Mouse (Mus musculus): ENCODE results near the gene Rabl6. TPM values are rescaled to one million over a fixed set of nuclear protein-coding genes. Genes with fewer than 3 reads are reported as not detected.

Rabl6 gene
- polyA plus RNA-seq, 1 experiment: 43.6 TPM

- Histone ChIP-seq H3K4me3 (ENCODE audit: extremely low read depth, insufficient read depth, insufficient read length) (no peak overlapping the region), H3K36me3 (ENCODE audit: control insufficient read depth, insufficient read depth, low read length) (0 out of 2 replicates have a peak, but pooled peaks cover 2% of the 10 kb centered on the region), H3K27ac (ENCODE audit: insufficient read depth, low read length) (no peak overlapping the region), H3K4me1 (ENCODE audit: control insufficient read depth, insufficient read depth, insufficient read length) (peaks cover 4% of the 10 kb centered on the region; the same call in 1 of the 2 replicates), H3K27me3 (ENCODE audit: control insufficient read depth, insufficient read depth, low read length) (no peaks in the 10 kb centered on the region)
- TF ChIP-seq POLR2A (IDR thresholded peaks at IDR 0.05; ENCODE audit: low read depth, low read length) (no peak), CTCF (IDR thresholded peaks at IDR 0.05; ENCODE audit: extremely low read depth, insufficient read depth, insufficient read length, insufficient replicate concordance) (no peak)
- DNase-seq (ENCODE audit: low read depth in 1 of 2, low spot score in 2 of 2): no peak
- WGBS: 96% methylated on average over 3 of the region's 3 CpGs
These were observed 39.0 kb downstream of the Rabl6 start for GRCm38 (mm10) chr2:25569323-25569722.

- Histone ChIP-seq H3K27me3 (ENCODE audit: control insufficient read depth, insufficient read depth, low read length) (no peaks in the 10 kb centered on the region), H3K27ac (ENCODE audit: insufficient read depth, low read length) (no peak overlapping the region), H3K4me1 (ENCODE audit: control insufficient read depth, insufficient read depth, insufficient read length) (no peaks in the 10 kb centered on the region), H3K4me3 (ENCODE audit: extremely low read depth, insufficient read depth, insufficient read length) (no peak overlapping the region), H3K36me3 (ENCODE audit: control insufficient read depth, insufficient read depth, low read length) (peaks cover 6% of the 10 kb centered on the region; the same call in 1 of the 2 replicates)
- DNase-seq (ENCODE audit: low read depth in 1 of 2, low spot score in 2 of 2): no peak
- 97% methylated on average over 6 of the region's 6 CpGs for WGBS
- TF ChIP-seq CTCF (IDR thresholded peaks at IDR 0.05; ENCODE audit: extremely low read depth, insufficient read depth, insufficient read length, insufficient replicate concordance) (no peak), POLR2A (IDR thresholded peaks at IDR 0.05; ENCODE audit: low read depth, low read length) (no peak)
These were observed 39.8 kb downstream of the Rabl6 start for GRCm38 (mm10) chr2:25568473-25569019.

GRCm38 (mm10) chr2:25566558-25566957, 41.8 kb downstream of the Rabl6 start:
- Histone ChIP-seq H3K4me3 (ENCODE audit: extremely low read depth, insufficient read depth, insufficient read length) (no peak overlapping the region), H3K36me3 (ENCODE audit: control insufficient read depth, insufficient read depth, low read length) (peaks cover 22% of the 10 kb centered on the region), H3K27me3 (ENCODE audit: control insufficient read depth, insufficient read depth, low read length) (no peaks in the 10 kb centered on the region), H3K27ac (ENCODE audit: insufficient read depth, low read length) (no peak overlapping the region), H3K4me1 (ENCODE audit: control insufficient read depth, insufficient read depth, insufficient read length) (no peaks in the 10 kb centered on the region)
- TF ChIP-seq POLR2A (IDR thresholded peaks at IDR 0.05; ENCODE audit: low read depth, low read length): no peak
- no peak for TF ChIP-seq CTCF (IDR thresholded peaks at IDR 0.05; ENCODE audit: extremely low read depth, insufficient read depth, insufficient read length, insufficient replicate concordance)
- 94% methylated on average over 6 of the region's 6 CpGs for WGBS
- DNase-seq (ENCODE audit: low read depth in 1 of 2, low spot score in 2 of 2): no peak

GRCm38 (mm10) chr2:25565741-25566140, 42.6 kb downstream of the Rabl6 start:
- no peaks in the 10 kb centered on the region for H3K4me1 ChIP-seq (ENCODE audit: control insufficient read depth, insufficient read depth, insufficient read length)
- H3K36me3 ChIP-seq (ENCODE audit: control insufficient read depth, insufficient read depth, low read length): peaks cover 26% of the 10 kb centered on the region
- H3K4me3 ChIP-seq (ENCODE audit: extremely low read depth, insufficient read depth, insufficient read length): no peak overlapping the region
- WGBS: 93% methylated on average over 8 of the region's 8 CpGs
- TF ChIP-seq POLR2A (IDR thresholded peaks at IDR 0.05; ENCODE audit: low read depth, low read length) (no peak), CTCF (IDR thresholded peaks at IDR 0.05; ENCODE audit: extremely low read depth, insufficient read depth, insufficient read length, insufficient replicate concordance) (no peak)
- no peak for DNase-seq (ENCODE audit: low read depth in 1 of 2, low spot score in 2 of 2)
- no peak overlapping the region for H3K27ac ChIP-seq (ENCODE audit: insufficient read depth, low read length)
- no peaks in the 10 kb centered on the region for H3K27me3 ChIP-seq (ENCODE audit: control insufficient read depth, insufficient read depth, low read length)

GRCm38 (mm10) chr2:25561946-25562345, 46.4 kb downstream of the Rabl6 start:
- WGBS: 94% methylated on average over 9 of the region's 9 CpGs
- Histone ChIP-seq H3K36me3 (ENCODE audit: control insufficient read depth, insufficient read depth, low read length) (peaks cover 32% of the 10 kb centered on the region), H3K4me3 (ENCODE audit: extremely low read depth, insufficient read depth, insufficient read length) (no peak overlapping the region), H3K27me3 (ENCODE audit: control insufficient read depth, insufficient read depth, low read length) (no peaks in the 10 kb centered on the region), H3K27ac (ENCODE audit: insufficient read depth, low read length) (no peak overlapping the region), H3K4me1 (ENCODE audit: control insufficient read depth, insufficient read depth, insufficient read length) (peaks cover 8% of the 10 kb centered on the region; the same call in 1 of the 2 replicates)
- TF ChIP-seq CTCF (IDR thresholded peaks at IDR 0.05; ENCODE audit: extremely low read depth, insufficient read depth, insufficient read length, insufficient replicate concordance) (no peak), POLR2A (IDR thresholded peaks at IDR 0.05; ENCODE audit: low read depth, low read length) (no peak)
- DNase-seq (ENCODE audit: low read depth in 1 of 2, low spot score in 2 of 2): no peak

GRCm38 (mm10) chr2:25560551-25560950, 47.8 kb downstream of the Rabl6 start:
- WGBS: 94% methylated on average over 8 of the region's 8 CpGs
- no peak overlapping the region for H3K4me3 ChIP-seq (ENCODE audit: extremely low read depth, insufficient read depth, insufficient read length)
- TF ChIP-seq POLR2A (IDR thresholded peaks at IDR 0.05; ENCODE audit: low read depth, low read length) (no peak), CTCF (IDR thresholded peaks at IDR 0.05; ENCODE audit: extremely low read depth, insufficient read depth, insufficient read length, insufficient replicate concordance) (no peak)
- peaks cover 32% of the 10 kb centered on the region for H3K36me3 ChIP-seq (ENCODE audit: control insufficient read depth, insufficient read depth, low read length)
- peaks cover 8% of the 10 kb centered on the region; the same call in 1 of the 2 replicates for H3K4me1 ChIP-seq (ENCODE audit: control insufficient read depth, insufficient read depth, insufficient read length)
- no peak for DNase-seq (ENCODE audit: low read depth in 1 of 2, low spot score in 2 of 2)
- H3K27me3 ChIP-seq (ENCODE audit: control insufficient read depth, insufficient read depth, low read length): no peaks in the 10 kb centered on the region
- no peak overlapping the region for H3K27ac ChIP-seq (ENCODE audit: insufficient read depth, low read length)

- 80% methylated on average over 6 of the region's 6 CpGs for WGBS
- no peak overlapping the region for H3K4me3 ChIP-seq (ENCODE audit: extremely low read depth, insufficient read depth, insufficient read length)
- peaks cover 28% of the 10 kb centered on the region for H3K36me3 ChIP-seq (ENCODE audit: control insufficient read depth, insufficient read depth, low read length)
- H3K27me3 ChIP-seq (ENCODE audit: control insufficient read depth, insufficient read depth, low read length): no peaks in the 10 kb centered on the region
- no peak for DNase-seq (ENCODE audit: low read depth in 1 of 2, low spot score in 2 of 2)
- H3K4me1 ChIP-seq (ENCODE audit: control insufficient read depth, insufficient read depth, insufficient read length): peaks cover 8% of the 10 kb centered on the region; the same call in 1 of the 2 replicates
- TF ChIP-seq POLR2A (IDR thresholded peaks at IDR 0.05; ENCODE audit: low read depth, low read length) (no peak), CTCF (IDR thresholded peaks at IDR 0.05; ENCODE audit: extremely low read depth, insufficient read depth, insufficient read length, insufficient replicate concordance) (no peak)
- no peak overlapping the region for H3K27ac ChIP-seq (ENCODE audit: insufficient read depth, low read length)
These were observed 49.5 kb downstream of the Rabl6 start for GRCm38 (mm10) chr2:25558774-25559173.

Data from spleen, adult 2 months (tissue).